Mouse (Mus musculus) midbrain, embryonic 11.5 days (tissue): ENCODE measurements around the gene Stk33. TPM values are rescaled to one million over a fixed set of nuclear protein-coding genes. Genes with fewer than 3 reads are reported as not detected.
"Not testable (repeated sequence)": the region's sequence is repeated elsewhere in the genome, so short reads cannot be mapped to it uniquely, and the experiment has no call there.

ENCODE experiments used
- ATAC-seq: fragments of 200-750 bp; cut with Nextera tagmentation; 2 replicates; pipeline ENCODE4 v1.8.0; 2017; ENCODE audit warnings: moderate TSS enrichment, moderate library complexity; ENCODE audit not compliant: low FRiP score
- DNase-seq: peaks from one replicate; pipeline ENCODE4 v3.0.0; 2015; ENCODE audit warnings: low spot score; ENCODE audit errors: missing footprints
- H3K27ac ChIP-seq: fragments of 300-500 bp; sonication (generic); 2 replicates; pipeline ENCODE4 v1.5.1; 2014; ENCODE audit warnings: low read depth, low read length
- H3K27me3 ChIP-seq: fragments of 300-500 bp; sonication (generic); 2 replicates; pipeline ENCODE4 v1.6.1; 2014; ENCODE audit warnings: mild to moderate bottlenecking, low read length, moderate library complexity, mixed read lengths; ENCODE audit not compliant: control insufficient read depth, insufficient read depth
- H3K36me3 ChIP-seq: fragments of 300-500 bp; sonication (generic); 2 replicates; pipeline ENCODE4 v1.6.1; 2014; ENCODE audit warnings: mild to moderate bottlenecking, low read length, moderate library complexity, mixed read lengths; ENCODE audit not compliant: control insufficient read depth, insufficient read depth
- H3K4me1 ChIP-seq: fragments of 300-500 bp; sonication (generic); 2 replicates; pipeline ENCODE4 v1.6.1; 2014; ENCODE audit warnings: low read length; ENCODE audit not compliant: control insufficient read depth, insufficient read depth
- H3K4me2 ChIP-seq: fragments of 300-500 bp; sonication (generic); 2 replicates; pipeline ENCODE4 v1.6.1; 2014; ENCODE audit warnings: mild to moderate bottlenecking, moderate library complexity
- H3K4me3 ChIP-seq: fragments of 300-500 bp; sonication (generic); 2 replicates; pipeline ENCODE4 v1.5.1; 2014; ENCODE audit warnings: low read depth, low read length
- H3K9ac ChIP-seq: fragments of 300-500 bp; sonication (generic); 2 replicates; pipeline ENCODE4 v1.6.1; 2014; ENCODE audit warnings: low read length
- H3K9me3 ChIP-seq: fragments of 300-500 bp; sonication (generic); 2 replicates; pipeline ENCODE4 v1.6.1; 2016; ENCODE audit warnings: low read length; ENCODE audit not compliant: control insufficient read depth
- WGBS: fragments of 180-500 bp; shearing (Covaris S2); extraction: QIAGEN DNeasy Blood & Tissue Kit; methylation state at CpG from one replicate; pipeline ENCODE4 v1.1.7; 2014; 5-methylcytosine and 5-hydroxymethylcytosine counted together
- polyA plus RNA-seq: library from polyadenylated mRNA; unstranded; fragments of >200 nt; fragmentation: Nextera tagmentation; extraction: Ambion mirVana; gene quantifications from 2 replicates; pipeline ENCODE4 v1.2.1, GENCODE M21; 2014

Stk33 gene
- polyA plus RNA-seq, 1 experiment from 2014 or later: 28.4 TPM

- Histone ChIP-seq H3K9me3 (no peaks in the 10 kb centered on the region), H3K4me2 (no peak overlapping the region), H3K36me3 (no peaks in the 10 kb centered on the region), H3K27ac (no peak overlapping the region), H3K27me3 (no peaks in the 10 kb centered on the region), H3K4me3 (no peak overlapping the region), H3K4me1 (no peaks in the 10 kb centered on the region), H3K9ac (no peak overlapping the region)
- no peak for DNase-seq
- no peak for ATAC-seq
- WGBS: 73% methylated on average over 3 of the region's 3 CpGs
Observed at GRCm38 (mm10) chr7:109399299-109399698, 39.6 kb downstream of the Stk33 start.

- no peaks in the 10 kb centered on the region for H3K4me1 ChIP-seq
- no peaks in the 10 kb centered on the region for H3K36me3 ChIP-seq
- 84% methylated on average over 1 of the region's 1 CpGs for WGBS
- ATAC-seq (no peak), DNase-seq (no peak)
- no peaks in the 10 kb centered on the region for H3K27me3 ChIP-seq
- no peaks in the 10 kb centered on the region for H3K9me3 ChIP-seq
- H3K4me3 ChIP-seq: no peak overlapping the region
- H3K4me2 ChIP-seq: no peak overlapping the region
- H3K9ac ChIP-seq: no peak overlapping the region
- no peak overlapping the region for H3K27ac ChIP-seq
Observed at GRCm38 (mm10) chr7:109381131-109381530, 57.8 kb downstream of the Stk33 start.

- not testable (repeated sequence) for H3K4me2 ChIP-seq, H3K4me1 ChIP-seq, DNase-seq, H3K27ac ChIP-seq, ATAC-seq, H3K4me3 ChIP-seq, H3K9me3 ChIP-seq, H3K9ac ChIP-seq, H3K27me3 ChIP-seq, H3K36me3 ChIP-seq
- 92% methylated on average over 6 of the region's 6 CpGs for WGBS
Observed at GRCm38 (mm10) chr7:109373556-109373955, 65.3 kb downstream of the Stk33 start.

- 86% methylated on average over 5 of the region's 5 CpGs for WGBS
Observed at GRCm38 (mm10) chr7:109358435-109359187, 80.3 kb downstream of the Stk33 start.

GRCm38 (mm10) chr7:109357877-109358276 lies 81.0 kb downstream of the Stk33 start:
- ATAC-seq: no peak
- Histone ChIP-seq H3K36me3 (no peaks in the 10 kb centered on the region), H3K27ac (no peak overlapping the region), H3K9me3 (no peaks in the 10 kb centered on the region), H3K4me1 (no peaks in the 10 kb centered on the region), H3K4me3 (no peak overlapping the region), H3K4me2 (no peak overlapping the region), H3K27me3 (no peaks in the 10 kb centered on the region), H3K9ac (no peak overlapping the region)
- WGBS: 88% methylated on average over 1 of the region's 1 CpGs
- no peak for DNase-seq

More at GRCm38 (mm10) chr7:109358435-109359187, 80.3 kb downstream of the Stk33 start:
- Histone ChIP-seq H3K27ac (no peak overlapping the region), H3K27me3 (no peaks in the 10 kb centered on the region), H3K4me3 (no peak overlapping the region), H3K9me3 (no peaks in the 10 kb centered on the region), H3K4me2 (no peak overlapping the region), H3K36me3 (no peaks in the 10 kb centered on the region), H3K4me1 (no peaks in the 10 kb centered on the region), H3K9ac (no peak overlapping the region)
- ATAC-seq (no peak), DNase-seq (no peak)

GRCm38 (mm10) chr7:109347241-109347640 lies 91.6 kb downstream of the Stk33 start:
- Histone ChIP-seq H3K36me3 (no peaks in the 10 kb centered on the region), H3K4me1 (no peaks in the 10 kb centered on the region), H3K4me2 (no peak overlapping the region), H3K4me3 (no peak overlapping the region), H3K9ac (no peak overlapping the region), H3K27ac (no peak overlapping the region), H3K27me3 (no peaks in the 10 kb centered on the region), H3K9me3 (no peaks in the 10 kb centered on the region; the same call in 1 of the 2 replicates)
- peak; percentile 70 for DNase-seq
- no peak for ATAC-seq
- 81% methylated on average over 3 of the region's 3 CpGs for WGBS

GRCm38 (mm10) chr7:109331722-109332121 lies 107.2 kb downstream of the Stk33 start:
- WGBS: 91% methylated on average over 8 of the region's 8 CpGs
- H3K36me3 ChIP-seq: no peaks in the 10 kb centered on the region

GRCm38 (mm10) chr7:109328772-109329171 lies 110.1 kb downstream of the Stk33 start:
- WGBS: 88% methylated on average over 3 of the region's 3 CpGs
- DNase-seq (no peak), ATAC-seq (no peak)

More at GRCm38 (mm10) chr7:109331722-109332121, 107.2 kb downstream of the Stk33 start:
- ATAC-seq (no peak), DNase-seq (peak; percentile 17)
- H3K27ac ChIP-seq: no peak overlapping the region
- H3K27me3 ChIP-seq: no peaks in the 10 kb centered on the region
- no peaks in the 10 kb centered on the region for H3K9me3 ChIP-seq
- H3K4me2 ChIP-seq: no peak overlapping the region
- no peaks in the 10 kb centered on the region for H3K4me1 ChIP-seq
- no peak overlapping the region for H3K9ac ChIP-seq
- no peak overlapping the region for H3K4me3 ChIP-seq

GRCm38 (mm10) chr7:109326813-109327212 lies 112.1 kb downstream of the Stk33 start:
- Histone ChIP-seq H3K36me3 (no peaks in the 10 kb centered on the region), H3K9me3 (no peaks in the 10 kb centered on the region), H3K9ac (no peak overlapping the region), H3K4me2 (no peak overlapping the region), H3K4me1 (no peaks in the 10 kb centered on the region), H3K4me3 (no peak overlapping the region), H3K27me3 (no peaks in the 10 kb centered on the region), H3K27ac (no peak overlapping the region)
- DNase-seq (peak; percentile 49), ATAC-seq (no peak)
- WGBS: 81% methylated on average over 4 of the region's 4 CpGs

More at GRCm38 (mm10) chr7:109328772-109329171, 110.1 kb downstream of the Stk33 start:
- Histone ChIP-seq H3K4me3 (no peak overlapping the region), H3K9ac (no peak overlapping the region), H3K36me3 (no peaks in the 10 kb centered on the region), H3K4me1 (no peaks in the 10 kb centered on the region), H3K9me3 (no peaks in the 10 kb centered on the region), H3K27ac (no peak overlapping the region), H3K4me2 (no peak overlapping the region), H3K27me3 (no peaks in the 10 kb centered on the region)
